Mouse (Mus musculus) adrenal gland, postnatal 14 days (tissue): ENCODE results near the gene Ccdc126. TPM values are rescaled to one million over a fixed set of nuclear protein-coding genes. Genes with fewer than 3 reads are reported as not detected.

ENCODE experiments used
- DNase-seq: peaks from one replicate; pipeline ENCODE4 v3.0.0; 2021; ENCODE audit warnings: mixed read lengths
- total RNA-seq: library from RNA; stranded (reverse); gene quantifications from 2 replicates; pipeline ENCODE4 v1.2.3, GENCODE M21; 2021

Ccdc126 gene
- total RNA-seq, 1 experiment from 2014 or later, result 9.7 TPM

DNA sequence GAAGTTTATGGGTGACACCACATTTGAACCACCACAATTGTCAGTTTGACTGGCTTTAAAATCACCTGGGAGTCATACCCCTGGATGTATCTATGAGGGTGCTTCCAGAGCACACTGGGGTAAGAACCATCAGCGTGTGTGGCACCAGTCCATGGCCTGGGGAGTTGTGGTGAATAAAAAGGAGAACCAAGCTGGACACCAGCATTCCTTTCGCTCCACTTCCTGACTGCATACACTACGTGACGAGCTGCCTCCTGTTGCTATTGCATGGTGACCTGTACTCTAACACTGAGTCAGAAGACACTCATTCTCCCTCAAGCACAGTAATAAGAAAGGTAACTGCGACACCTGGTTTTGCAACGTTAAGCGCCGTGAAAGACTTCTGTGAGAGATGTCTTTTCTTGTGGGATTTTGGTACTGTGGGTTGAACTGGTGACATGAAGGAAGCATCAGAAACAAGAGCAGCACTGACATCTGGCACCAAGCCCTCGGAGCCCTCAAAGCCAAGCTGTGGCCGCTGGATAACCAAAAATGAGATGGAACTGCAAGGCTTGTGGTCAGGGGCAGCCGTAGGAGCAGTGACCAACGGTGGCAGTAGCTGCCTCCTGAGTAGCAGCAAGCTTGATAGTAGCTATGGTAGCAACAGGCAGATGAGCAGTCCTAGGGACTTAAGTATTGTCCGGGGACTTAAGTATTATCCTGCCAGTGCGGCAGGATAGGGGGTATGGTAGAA, 24.8 kb downstream of the Ccdc126 start:
- DNase-seq, result no peak

DNA sequence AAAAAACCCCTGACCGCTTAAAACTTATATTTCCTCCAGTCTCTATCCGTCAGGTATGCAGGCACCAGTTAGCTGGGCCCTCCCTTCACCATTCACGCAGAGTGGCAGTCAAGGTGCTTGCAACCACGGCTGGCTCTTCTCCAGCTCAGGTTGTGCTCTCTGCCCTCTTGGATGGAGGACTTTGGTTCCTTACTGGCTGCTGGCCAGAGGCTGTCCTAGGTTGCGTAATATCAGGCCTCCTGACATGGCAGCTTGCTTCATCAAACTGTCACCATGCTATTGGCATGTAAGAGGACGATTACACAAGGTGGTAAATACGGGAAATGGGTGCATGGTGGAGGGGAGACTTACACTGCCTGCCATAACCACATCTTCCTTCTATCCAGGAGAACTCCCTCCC, 30.8 kb downstream of the Ccdc126 start:
- DNase-seq, result peak; percentile 49

DNA sequence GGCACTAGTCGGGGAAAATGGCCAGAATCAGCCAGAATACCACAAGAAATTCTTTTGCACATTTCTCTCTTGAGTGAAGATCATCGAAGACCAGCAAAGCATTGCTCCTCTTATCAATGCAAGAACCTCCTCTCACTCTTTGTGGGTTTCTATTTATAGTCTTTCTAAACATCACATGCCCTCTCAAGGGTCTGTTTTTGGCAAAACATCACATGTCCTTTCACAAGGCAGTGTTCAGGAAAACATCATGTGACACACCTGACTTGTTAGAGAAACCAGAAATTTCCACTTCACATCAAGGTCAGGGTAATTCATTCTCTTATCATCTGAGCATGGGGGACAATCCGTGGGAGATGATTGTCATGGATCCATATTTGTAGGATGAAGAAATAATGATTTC, 35.5 kb downstream of the Ccdc126 start:
- DNase-seq, result no peak

DNA sequence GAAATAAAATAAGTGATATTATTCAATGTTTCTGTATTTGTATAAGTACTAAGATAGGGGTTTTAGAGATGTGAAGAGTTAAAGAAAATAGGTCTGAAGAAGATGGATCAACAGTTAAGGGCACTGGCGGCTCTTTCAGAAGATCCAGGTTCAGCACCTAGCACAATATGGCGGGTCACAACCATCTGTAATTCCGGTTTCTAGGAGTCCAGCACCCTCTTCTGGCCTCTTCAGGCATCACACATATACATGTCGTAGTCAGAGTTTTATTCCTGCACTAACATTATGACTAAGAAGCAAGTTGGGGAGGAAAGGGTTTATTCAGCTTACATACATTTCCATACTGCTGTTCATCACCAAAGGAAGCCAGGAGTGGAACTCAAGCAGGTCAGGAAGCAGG, 36.1 kb downstream of the Ccdc126 start:
- DNase-seq, result no peak

DNA sequence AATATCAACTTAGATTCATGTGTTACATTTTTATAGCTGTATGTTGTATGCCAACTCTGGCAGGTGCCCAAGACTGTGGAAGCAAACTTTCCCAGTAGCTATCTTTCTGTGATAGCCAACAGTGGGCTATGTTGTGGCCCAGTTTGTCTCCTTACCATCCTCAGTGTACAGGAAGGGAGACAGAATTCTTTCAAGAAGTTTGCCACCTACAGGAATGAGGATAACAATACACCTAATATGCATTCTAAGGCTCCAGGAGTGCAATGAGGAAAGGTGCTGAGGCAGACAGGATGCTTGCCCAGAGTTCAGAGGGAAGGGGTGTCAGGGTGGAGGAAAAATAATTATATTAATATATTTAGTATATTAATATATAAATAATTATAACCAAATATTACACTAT, 41.3 kb downstream of the Ccdc126 start:
- DNase-seq, result no peak

DNA sequence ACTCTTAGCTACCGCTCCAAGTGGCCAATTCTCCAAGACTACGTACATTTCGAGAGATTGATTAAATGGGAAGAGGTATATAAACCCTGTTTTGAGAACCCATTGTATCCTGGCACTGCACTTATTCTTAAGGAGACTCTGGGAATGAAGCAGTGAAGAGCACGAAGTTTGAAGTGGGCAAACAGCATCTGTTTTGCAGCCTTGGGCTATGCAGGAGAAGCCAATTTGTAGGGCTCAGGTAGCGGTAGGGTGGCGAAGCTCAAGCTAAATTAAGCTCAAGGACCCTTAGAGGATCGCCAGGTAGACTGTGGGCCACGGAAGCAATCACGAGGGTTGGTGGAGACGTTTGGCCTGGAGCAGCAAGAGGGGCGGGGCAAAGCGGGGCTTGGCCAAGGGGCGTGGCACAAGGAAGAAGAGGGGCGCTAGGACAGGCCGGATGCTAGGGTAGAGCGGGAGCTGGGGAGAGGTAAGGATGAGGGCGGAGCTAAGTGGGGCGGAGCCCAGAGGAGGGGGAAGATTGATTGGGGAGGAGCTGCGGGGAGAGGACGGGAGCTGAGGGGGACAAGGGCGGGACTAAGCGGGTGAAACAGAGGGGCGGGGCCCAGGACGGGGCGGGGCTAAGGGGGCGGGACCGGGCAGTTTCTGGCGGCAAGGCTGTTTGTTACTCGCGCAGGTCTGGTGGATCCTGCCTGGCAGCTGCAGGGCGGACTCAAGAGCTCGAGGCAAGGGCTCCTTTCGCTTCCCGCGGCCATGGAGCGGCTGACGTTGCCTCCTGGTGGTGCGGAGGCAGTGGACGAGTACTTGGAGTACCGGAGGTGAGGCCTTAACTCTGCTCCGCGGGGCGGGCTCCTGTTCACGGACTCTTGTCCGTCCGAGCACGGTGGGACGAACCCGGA, 48.3 kb downstream of the Ccdc126 start, which contains the start of gene Fam221a:
Gene Fam221a, plus strand, starts transcription at position 581 of the 896 bp plus-strand sequence.
- DNase-seq, result peak; percentile 92

DNA sequence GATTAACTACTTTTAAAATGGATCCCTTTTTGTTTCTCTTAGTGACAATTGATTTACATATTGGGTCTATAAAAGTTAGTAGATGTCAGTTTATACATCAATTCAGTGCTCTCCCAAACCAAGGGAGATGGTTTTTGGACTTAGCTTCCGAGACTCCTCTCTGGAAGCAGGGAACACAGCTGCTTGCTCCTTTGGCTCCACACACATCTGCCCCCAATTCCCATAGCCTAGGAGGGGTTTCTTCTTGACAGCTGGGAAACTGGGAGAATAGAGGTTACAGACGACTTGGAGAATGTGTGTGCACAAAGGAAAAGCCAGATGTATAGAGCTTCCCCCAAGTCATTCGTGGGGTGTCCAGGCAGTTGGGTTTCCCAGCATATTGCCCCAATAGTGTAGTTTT, 49.1 kb downstream of the Ccdc126 start:
- no peak for DNase-seq

DNA sequence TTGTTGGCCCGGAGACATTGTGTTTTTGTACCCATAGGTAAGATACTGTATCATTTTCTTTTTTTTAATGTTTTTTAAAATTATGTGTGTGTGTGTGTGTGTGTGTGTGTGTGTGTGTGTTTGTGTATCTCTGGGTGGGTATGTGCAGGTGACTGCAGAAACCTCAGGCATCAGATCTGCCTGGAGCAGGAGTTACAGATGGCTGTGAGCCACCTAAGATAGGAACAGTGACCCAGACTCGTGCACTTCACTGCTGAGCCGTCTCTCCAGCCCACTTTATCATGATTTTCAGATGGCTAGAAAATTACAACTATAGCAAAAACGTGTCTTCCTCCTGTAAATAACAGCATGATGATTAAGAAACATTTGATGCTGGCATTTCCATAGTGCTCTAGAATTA, 53.6 kb downstream of the Ccdc126 start:
- no peak for DNase-seq

DNA sequence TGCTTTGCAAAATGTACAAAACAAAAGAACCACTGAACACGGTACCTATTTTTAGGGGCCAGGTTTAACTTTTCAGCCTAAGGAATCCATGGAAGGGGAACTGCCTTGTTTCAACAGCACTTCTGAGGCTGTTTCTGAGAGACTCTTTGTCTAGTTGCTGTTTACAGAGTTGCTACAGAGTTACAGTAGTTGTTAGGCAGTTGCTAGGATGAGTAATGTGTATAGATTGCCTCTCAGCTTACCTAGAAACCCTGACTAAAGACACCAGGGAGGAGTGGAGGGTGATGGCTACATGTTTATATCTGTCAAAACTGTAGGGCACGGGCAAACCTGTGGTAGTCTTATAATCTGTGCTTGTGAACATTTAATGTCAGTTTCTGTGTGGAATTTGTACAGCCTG, 54.9 kb downstream of the Ccdc126 start:
- DNase-seq, result no peak

DNA sequence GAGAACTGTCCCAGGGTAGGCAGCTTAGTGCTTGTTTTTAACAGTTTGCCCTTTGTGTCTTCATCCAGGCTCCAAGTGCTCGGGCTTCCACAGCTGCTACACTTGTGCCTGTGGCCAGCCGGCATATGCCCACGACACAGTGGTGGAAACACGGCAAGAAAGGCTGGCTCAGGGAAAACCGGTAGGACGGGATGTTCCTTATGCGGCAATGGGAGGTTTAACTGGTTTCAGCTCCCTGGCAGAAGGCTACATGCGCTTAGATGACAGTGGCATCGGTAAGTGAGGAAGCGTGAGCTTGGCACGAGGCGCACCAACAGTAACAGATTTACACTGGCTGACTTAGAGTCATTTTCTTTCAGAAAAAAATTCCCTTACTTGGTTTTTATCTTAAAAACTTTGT, 59.3 kb downstream of the Ccdc126 start:
- no peak for DNase-seq

Other genes with a start within 250 kb of the Ccdc126 start
- 42.7 and 45.8 TPM in 2 replicates for gene Malsu1, start 245.5 kb upstream of the Ccdc126 start, total RNA-seq
- 2.8 and 3.1 TPM in 2 replicates for gene Igf2bp3, start 104.3 kb upstream of the Ccdc126 start, total RNA-seq
- 68.4 and 85.4 TPM in 2 replicates for gene Tra2a, start 55.2 kb upstream of the Ccdc126 start, total RNA-seq
- gene Fam221a, start 48.5 kb downstream of the Ccdc126 start, total RNA-seq, result 1.3 and 2.2 TPM in 2 replicates
- 0.33 and 0.49 TPM in 2 replicates for gene Stk31, start 76.3 kb downstream of the Ccdc126 start, total RNA-seq